Mouse (Mus musculus) kidney, adult 2 months (tissue): Measurements from ENCODE around the gene Wdr82.

Source experiments
- CTCF ChIP-seq: fragments of 200-500 bp; conservative IDR thresholded peaks from 2 replicates; pipeline ENCODE4 v1.5.1; 2011; ENCODE audit warnings: low read depth, mild to moderate bottlenecking, control low read depth, low read length, moderate library complexity, mixed read lengths; ENCODE audit not compliant: insufficient read depth, insufficient read length
- POLR2A ChIP-seq: fragments of 200-500 bp; IDR thresholded peaks from one replicate; pipeline ENCODE4 v1.6.1; 2011; ENCODE audit warnings: low read depth, low read length, control low read depth

DNA sequence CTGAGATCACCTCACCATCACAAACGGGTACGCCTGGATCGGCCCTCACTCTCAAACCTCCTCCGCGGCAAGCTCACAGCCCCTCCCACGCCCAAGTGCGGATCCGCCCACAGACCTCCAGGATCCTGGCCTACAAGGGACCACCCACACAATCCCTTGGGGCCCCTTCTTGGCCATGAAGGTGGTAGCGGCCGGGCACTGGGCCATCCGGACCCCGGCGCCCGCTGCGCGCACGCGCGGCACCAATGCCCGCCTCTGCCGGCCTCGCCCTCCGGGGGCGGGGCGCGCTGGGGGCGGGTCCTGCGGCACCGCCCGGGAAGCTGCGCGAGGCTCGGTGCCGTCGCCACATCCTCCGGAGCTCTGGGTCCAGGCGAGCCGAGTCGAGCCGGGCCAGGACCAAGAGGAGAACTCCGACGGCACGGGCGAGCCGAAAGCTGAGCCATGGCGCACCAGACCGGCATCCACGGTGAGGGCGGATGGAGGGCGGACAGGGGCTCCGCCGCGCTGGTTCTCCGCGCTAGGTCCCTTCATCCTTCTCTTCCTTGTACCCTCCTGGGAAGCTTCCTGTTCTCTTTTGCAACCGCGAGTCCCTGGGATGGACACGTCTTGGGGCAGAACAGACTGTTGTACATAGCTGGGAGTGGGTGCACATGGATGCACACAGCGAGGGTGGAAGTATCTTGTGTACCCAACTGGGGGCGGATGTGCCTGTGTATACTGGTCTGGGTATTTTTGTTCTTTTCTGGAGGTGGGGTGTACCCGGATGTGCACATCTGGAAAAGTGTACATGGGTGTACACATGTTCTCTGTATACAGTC, 32.3 kb downstream of the Wdr82 start, which contains the start of gene Twf2:
- TF ChIP-seq CTCF: no peak
- no peak for TF ChIP-seq POLR2A
